Mouse (Mus musculus): ENCODE results near the gene Tfap2d.

- TF ChIP-seq ZC3H11A (IDR thresholded peaks at IDR 0.05; ENCODE audit: borderline replicate concordance, low read depth, low read length): no peak
- TF ChIP-seq ZNF384 (IDR thresholded peaks at IDR 0.05; ENCODE audit: low read depth, low read length): no peak
- no peak for TF ChIP-seq MAFK (IDR thresholded peaks at IDR 0.05; ENCODE audit: insufficient read depth, low read depth, low read length)
- no peak for TF ChIP-seq HCFC1 (IDR thresholded peaks at IDR 0.05; ENCODE audit: borderline replicate concordance, insufficient read depth, low read length)
Observed at GRCm38 (mm10) chr1:19211033-19211405, 108.2 kb downstream of the Tfap2d start.

Measured in ES-E14 (cell line).